Mouse (Mus musculus) hindbrain, embryonic 15.5 days (tissue): ENCODE data around the gene Hamp2. TPM values are rescaled to one million over a fixed set of nuclear protein-coding genes. Genes with fewer than 3 reads are reported as not detected.
"Not testable (repeated sequence)": the region's sequence is repeated elsewhere in the genome, so short reads cannot be mapped to it uniquely, and the experiment has no call there.

Experiments used
- ATAC-seq: fragments of 200-750 bp; cut with Nextera tagmentation; 2 replicates; pipeline ENCODE4 v1.8.0; 2017; ENCODE audit warnings: low read depth, moderate number of reproducible peaks, moderate TSS enrichment; ENCODE audit not compliant: low FRiP score
- H3K27ac ChIP-seq: fragments of 300-500 bp; sonication (generic); replicated peaks from 2 replicates; pipeline ENCODE4 v1.5.1; 2015; ENCODE audit warnings: mild to moderate bottlenecking, inconsistent platforms
- H3K27me3 ChIP-seq: fragments of 300-500 bp; sonication (generic); 2 replicates; pipeline ENCODE4 v1.6.1; 2015; ENCODE audit warnings: control low read depth, inconsistent platforms
- H3K36me3 ChIP-seq: fragments of 300-500 bp; sonication (generic); 2 replicates; pipeline ENCODE4 v1.6.1; 2015; ENCODE audit warnings: control low read depth, inconsistent platforms
- H3K4me1 ChIP-seq: fragments of 300-500 bp; sonication (generic); replicated peaks from 2 replicates; pipeline ENCODE4 v1.6.1; 2015; ENCODE audit warnings: control low read depth, inconsistent platforms
- H3K4me2 ChIP-seq: fragments of 300-500 bp; sonication (generic); 2 replicates; pipeline ENCODE4 v1.6.1; 2015; ENCODE audit warnings: moderate library complexity, mild to moderate bottlenecking, inconsistent platforms
- H3K4me3 ChIP-seq: fragments of 300-500 bp; sonication (generic); 2 replicates; pipeline ENCODE4 v1.5.1; 2015; ENCODE audit warnings: mild to moderate bottlenecking, inconsistent platforms
- H3K9ac ChIP-seq: fragments of 300-500 bp; sonication (generic); 2 replicates; pipeline ENCODE4 v1.6.1; 2015; ENCODE audit warnings: inconsistent platforms
- H3K9me3 ChIP-seq: fragments of 300-500 bp; sonication (generic); 2 replicates; pipeline ENCODE4 v1.6.1; 2016; ENCODE audit warnings: control low read depth, inconsistent platforms
- WGBS: fragments of 180-500 bp; shearing (Covaris S2); methylation state at CpG from one replicate; pipeline ENCODE4 v1.1.7; 2015; 5-methylcytosine and 5-hydroxymethylcytosine counted together
- polyA plus RNA-seq: library from polyadenylated mRNA; unstranded; fragments of >200 nt; fragmentation: Nextera tagmentation; extraction: Ambion mirVana; gene quantifications from 2 replicates; pipeline ENCODE4 v1.2.1, GENCODE M21; 2015

Hamp2 gene
- not detected in 2 replicates for polyA plus RNA-seq

DNA sequence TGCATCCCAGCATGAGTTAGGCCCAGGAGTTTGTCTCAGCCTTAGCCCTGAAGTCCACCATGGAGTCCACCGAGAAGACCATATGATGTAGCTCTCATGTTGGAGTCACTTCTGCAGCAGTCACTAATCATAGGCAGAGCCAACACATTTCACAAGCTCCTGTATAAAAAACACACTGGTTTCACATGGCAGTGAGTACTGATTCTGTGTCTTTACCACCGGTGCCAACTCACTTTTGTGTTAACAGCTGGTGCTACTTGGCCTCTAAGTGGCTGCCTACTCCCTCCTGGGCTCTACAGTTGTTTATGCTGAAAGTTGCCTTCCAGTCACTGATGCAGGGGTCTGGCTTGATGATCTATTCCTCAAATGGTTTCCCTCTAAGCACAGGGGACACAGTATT is at the start of gene Hamp2:
Gene Hamp2 (minus strand): TSS at position 101 of the 400 bp plus-strand sequence.
- H3K4me1 ChIP-seq, H3K27me3 ChIP-seq, ATAC-seq, H3K9me3 ChIP-seq, H3K27ac ChIP-seq, H3K36me3 ChIP-seq, H3K4me3 ChIP-seq, H3K4me2 ChIP-seq, H3K9ac ChIP-seq: not testable (repeated sequence)
- WGBS = 78% methylated on average over 2 of the region's 2 CpGs

DNA sequence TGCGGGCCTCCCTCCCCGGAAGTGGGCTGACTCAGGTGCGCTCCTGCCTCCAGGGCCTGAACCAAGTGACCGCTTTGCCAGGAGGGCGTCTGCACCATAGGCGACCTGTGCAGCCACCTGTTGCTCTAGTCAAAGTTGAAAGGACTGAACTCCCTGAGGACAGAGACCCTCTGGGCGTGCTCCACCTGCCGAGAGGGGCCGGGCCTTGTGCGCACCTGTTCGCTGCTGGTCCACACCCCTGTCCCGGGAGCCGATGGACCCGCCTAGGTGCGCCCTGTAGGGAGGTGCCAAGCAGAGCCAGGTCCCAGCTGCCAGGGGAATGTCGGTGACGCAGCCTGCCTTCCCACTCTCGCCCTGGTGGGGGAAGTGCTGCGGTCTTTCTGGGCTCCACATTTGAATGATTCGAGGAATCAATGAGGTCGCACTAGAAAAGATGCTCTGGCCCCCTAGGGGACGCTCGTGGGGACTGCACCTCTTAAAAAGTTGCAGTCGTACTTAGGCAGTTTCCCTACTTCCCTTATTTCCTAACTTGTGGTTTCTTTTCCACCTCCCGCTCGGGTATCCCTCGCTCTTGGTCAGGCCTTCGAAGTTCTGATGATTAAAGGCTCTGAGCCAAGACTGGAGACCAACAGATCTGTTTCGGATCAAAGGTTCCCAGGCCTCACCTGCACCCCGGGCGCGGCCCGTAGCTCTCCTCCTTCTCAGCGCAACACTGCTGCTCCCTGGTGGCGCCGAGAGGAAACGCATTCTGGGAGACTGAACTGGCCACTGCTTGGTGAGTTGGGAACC is 49.2 kb upstream of the Hamp2 start, which contains the start of gene Fam187b:
Gene Fam187b (plus strand): TSS at position 290 of the 789 bp plus-strand sequence.
- H3K27ac ChIP-seq = peak within 1 kb of the TSS; percentile 65
- peak; percentile 69 for ATAC-seq
- H3K27me3 ChIP-seq = peaks cover 21% of the 10 kb centered on the region
- peak within 1 kb of the TSS; percentile 62 for H3K4me2 ChIP-seq
- WGBS = under 1% methylated on average over 37 of the region's 37 CpGs
- no peaks in the 10 kb centered on the region for H3K36me3 ChIP-seq
- peaks cover 16% of the 10 kb centered on the region for H3K4me1 ChIP-seq
- H3K9ac ChIP-seq = peak within 1 kb of the TSS; percentile 24; the same call in 1 of the 2 replicates
- no peaks in the 10 kb centered on the region for H3K9me3 ChIP-seq
- peak within 1 kb of the TSS; percentile 33 for H3K4me3 ChIP-seq

DNA sequence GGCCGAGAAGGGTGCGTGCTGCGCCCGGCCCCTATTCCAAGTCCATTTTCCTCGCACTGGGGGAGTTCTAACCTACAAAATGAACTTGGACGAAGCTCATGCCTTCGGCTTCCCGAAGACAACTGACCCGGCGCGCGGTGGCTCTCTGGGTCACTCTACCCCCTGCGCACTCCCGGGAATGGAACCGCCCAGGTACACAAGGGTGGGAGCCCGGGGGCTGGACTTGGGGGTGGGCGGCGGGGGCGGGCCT is 48.7 kb upstream of the Hamp2 start, which contains the start of gene Lsr:
Gene Lsr (minus strand): TSS at position 214 of the 250 bp plus-strand sequence.
- WGBS = 1% methylated on average over 19 of the region's 19 CpGs
- Histone ChIP-seq H3K36me3 (no peaks in the 10 kb centered on the region), H3K4me1 (peaks cover 16% of the 10 kb centered on the region), H3K4me3 (peak within 1 kb of the TSS; percentile 33), H3K9me3 (no peaks in the 10 kb centered on the region), H3K9ac (peak within 1 kb of the TSS; percentile 24; the same call in 1 of the 2 replicates), H3K27me3 (peaks cover 21% of the 10 kb centered on the region), H3K27ac (peak within 1 kb of the TSS; percentile 65), H3K4me2 (peak within 1 kb of the TSS; percentile 62)
- peak; percentile 52 for ATAC-seq

DNA sequence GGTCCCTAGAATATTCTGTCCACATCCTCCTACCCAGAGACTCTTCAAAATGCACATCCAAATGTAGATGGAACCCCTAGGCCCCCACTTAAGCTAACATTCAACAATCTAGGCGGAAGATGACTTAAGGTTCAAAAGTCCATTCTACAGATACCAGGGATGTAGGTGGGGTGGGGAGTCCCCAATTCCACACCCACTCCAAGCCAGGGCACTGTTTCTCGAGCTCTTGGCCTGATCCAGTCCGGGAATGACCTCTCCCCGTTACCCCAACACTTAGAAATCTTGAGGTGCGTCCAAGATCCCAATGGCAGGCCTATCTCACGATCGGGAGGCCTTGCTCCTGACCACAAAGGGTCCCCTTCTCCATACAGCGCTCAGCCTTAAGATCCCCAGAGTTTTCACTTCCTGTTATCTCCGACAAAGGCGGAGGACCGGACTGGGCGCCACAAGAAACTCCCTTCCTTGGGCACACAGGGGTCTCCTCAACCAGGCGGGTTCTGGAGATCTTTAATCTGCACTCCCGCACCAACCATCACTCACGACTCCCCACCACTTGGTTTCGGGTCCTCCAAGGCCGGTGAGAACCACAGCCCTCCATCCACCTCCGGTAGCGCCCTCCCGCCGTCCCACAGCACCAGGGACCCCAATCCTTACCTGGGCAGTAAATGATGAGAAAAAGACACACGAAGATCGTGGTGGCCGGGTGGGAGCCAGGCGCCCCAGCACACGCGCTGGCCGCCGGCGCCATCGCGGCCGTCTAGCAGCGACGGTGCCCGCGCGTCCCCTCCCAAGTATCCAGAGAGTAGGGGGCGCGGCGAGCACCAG is 48.2 kb upstream of the Hamp2 start:
- peak overlapping the region; percentile 62 for H3K4me2 ChIP-seq
- peaks cover 21% of the 10 kb centered on the region for H3K27me3 ChIP-seq
- H3K4me3 ChIP-seq = peak overlapping the region; percentile 33
- no peaks in the 10 kb centered on the region for H3K9me3 ChIP-seq
- H3K27ac ChIP-seq = no peak overlapping the region
- peaks cover 16% of the 10 kb centered on the region for H3K4me1 ChIP-seq
- peak overlapping the region; percentile 2; the same call in 1 of the 2 replicates for H3K9ac ChIP-seq
- WGBS = 5% methylated on average over 41 of the region's 41 CpGs
- H3K36me3 ChIP-seq = no peaks in the 10 kb centered on the region
- ATAC-seq = peak; percentile 32; the same call in 1 of the 2 replicates

DNA sequence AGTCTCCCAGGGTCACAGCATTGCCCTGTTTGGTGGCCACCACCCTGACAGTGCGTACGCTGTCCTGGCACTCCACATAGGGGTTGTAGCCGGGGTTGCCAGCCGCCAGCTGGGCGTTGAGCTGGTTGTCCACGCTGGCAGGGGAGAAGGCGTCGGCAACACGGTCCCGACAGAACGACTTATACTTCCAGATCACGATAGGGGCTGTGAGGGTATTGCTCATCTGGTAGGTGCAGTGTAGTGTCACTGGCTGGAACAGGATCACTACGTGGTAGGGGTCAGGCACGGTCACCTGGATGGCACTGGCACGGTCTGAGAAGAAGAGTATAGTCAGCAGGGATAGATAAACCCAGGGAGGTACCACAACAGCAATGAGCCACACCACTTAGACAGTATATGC is 47.4 kb upstream of the Hamp2 start:
- H3K4me3 ChIP-seq = no peak overlapping the region
- 90% methylated on average over 15 of the region's 15 CpGs for WGBS
- H3K4me2 ChIP-seq = peak overlapping the region; percentile 62; the same call in 1 of the 2 replicates
- H3K27ac ChIP-seq = no peak overlapping the region
- H3K36me3 ChIP-seq = no peaks in the 10 kb centered on the region
- peaks cover 16% of the 10 kb centered on the region for H3K4me1 ChIP-seq
- peaks cover 21% of the 10 kb centered on the region for H3K27me3 ChIP-seq
- no peak for ATAC-seq
- no peak overlapping the region for H3K9ac ChIP-seq
- H3K9me3 ChIP-seq = no peaks in the 10 kb centered on the region

DNA sequence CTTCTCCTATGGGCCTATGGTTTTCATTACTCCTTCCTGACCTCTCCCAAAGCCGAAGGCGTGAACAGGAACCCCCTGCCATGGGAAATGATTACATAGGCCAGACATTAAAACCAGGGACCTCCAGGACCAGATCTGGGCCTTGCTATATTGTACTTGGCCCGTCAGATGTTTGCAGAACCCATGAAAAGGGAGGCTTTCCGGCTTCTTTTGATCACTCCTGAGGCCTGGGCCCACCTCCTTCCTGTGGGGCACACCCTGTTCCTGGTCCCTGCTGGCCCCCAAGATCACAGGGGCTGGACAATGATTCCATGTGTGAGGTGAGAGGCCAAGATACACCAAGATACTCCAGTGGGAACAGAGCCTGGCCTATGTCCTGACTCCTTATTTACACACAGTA is 44.7 kb upstream of the Hamp2 start:
- Histone ChIP-seq H3K9ac (no peak overlapping the region), H3K4me3 (no peak overlapping the region), H3K27ac (no peak overlapping the region), H3K27me3 (peaks cover 18% of the 10 kb centered on the region), H3K9me3 (no peaks in the 10 kb centered on the region), H3K4me2 (no peak overlapping the region), H3K4me1 (peaks cover 14% of the 10 kb centered on the region), H3K36me3 (no peaks in the 10 kb centered on the region)
- ATAC-seq = 0 out of 2 replicates have a peak, but pooled peaks have one; percentile 21
- WGBS = 86% methylated on average over 4 of the region's 4 CpGs

DNA sequence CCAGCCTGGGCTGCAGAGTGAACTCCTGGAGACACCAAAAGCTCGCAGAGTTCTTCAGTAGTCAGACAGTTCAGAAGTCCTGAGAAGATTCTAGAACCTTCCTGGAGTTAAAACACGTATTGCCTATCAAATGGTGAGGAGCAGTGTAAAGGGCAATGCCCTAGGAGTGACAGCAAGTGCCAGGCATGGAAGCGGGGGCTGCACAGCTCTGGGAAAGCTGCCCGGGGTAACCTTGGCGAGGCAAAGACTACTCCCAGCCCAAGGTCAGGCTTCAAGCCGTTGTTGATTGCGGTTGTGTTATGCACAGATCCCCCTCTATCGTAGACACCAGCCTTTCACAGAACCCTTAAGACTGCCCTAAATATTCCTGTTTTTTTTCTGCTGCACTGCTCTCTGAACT is 44.1 kb upstream of the Hamp2 start:
- H3K27ac ChIP-seq = no peak overlapping the region
- no peaks in the 10 kb centered on the region for H3K9me3 ChIP-seq
- 93% methylated on average over 8 of the region's 8 CpGs for WGBS
- H3K36me3 ChIP-seq = no peaks in the 10 kb centered on the region
- H3K27me3 ChIP-seq = peaks cover 13% of the 10 kb centered on the region
- H3K4me2 ChIP-seq = no peak overlapping the region
- ATAC-seq = no peak
- H3K4me3 ChIP-seq = no peak overlapping the region
- peaks cover 8% of the 10 kb centered on the region for H3K4me1 ChIP-seq
- H3K9ac ChIP-seq = no peak overlapping the region

DNA sequence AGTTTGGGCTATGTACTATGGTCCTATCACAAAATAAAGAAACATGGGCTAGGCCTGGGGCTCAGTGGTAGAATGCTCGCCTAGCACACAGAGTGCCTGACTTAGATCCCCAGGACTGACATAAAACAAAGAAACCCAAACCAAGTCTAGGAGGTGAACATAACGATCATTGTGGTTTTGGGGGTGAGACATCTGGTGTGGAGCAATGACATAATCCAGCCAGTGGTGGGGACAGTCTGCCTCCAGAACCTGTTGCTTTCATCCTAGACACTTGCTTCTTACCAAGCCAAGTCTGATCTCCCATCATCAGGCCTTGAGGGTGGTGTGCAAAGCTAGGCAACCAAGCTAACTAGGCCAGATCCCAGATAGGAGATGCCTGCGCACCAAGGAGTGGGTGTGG is 42.2 kb upstream of the Hamp2 start:
- H3K27me3 ChIP-seq = 0 out of 2 replicates have a peak, but pooled peaks cover under 1% of the 10 kb centered on the region
- no peak overlapping the region for H3K4me2 ChIP-seq
- H3K36me3 ChIP-seq = no peaks in the 10 kb centered on the region
- WGBS = 97% methylated on average over 3 of the region's 3 CpGs
- H3K4me1 ChIP-seq = no peaks in the 10 kb centered on the region
- no peaks in the 10 kb centered on the region for H3K9me3 ChIP-seq
- ATAC-seq = no peak
- H3K4me3 ChIP-seq = no peak overlapping the region
- H3K27ac ChIP-seq = no peak overlapping the region
- H3K9ac ChIP-seq = no peak overlapping the region

DNA sequence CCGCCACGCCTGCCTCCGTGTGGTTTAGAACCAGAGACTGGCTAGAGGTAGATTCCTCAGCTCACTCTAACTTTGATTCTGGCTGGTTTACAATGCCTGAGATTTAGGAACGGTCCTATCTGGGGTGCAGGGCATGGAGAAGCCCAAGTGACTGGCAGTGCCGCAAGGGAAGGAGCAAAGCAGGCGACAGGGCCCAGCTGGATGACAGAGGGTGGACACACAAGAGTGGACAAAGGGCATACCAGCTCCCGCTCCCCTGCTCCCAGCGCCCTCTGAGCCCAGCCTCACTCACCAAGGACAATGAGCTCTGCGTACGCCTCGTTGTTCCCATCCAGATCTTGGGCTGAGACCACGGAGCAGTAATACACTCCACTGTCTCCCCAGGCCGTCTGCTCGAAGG is 41.2 kb upstream of the Hamp2 start:
- Histone ChIP-seq H3K4me1 (no peaks in the 10 kb centered on the region), H3K4me3 (no peak overlapping the region), H3K36me3 (no peaks in the 10 kb centered on the region), H3K9me3 (no peaks in the 10 kb centered on the region), H3K4me2 (no peak overlapping the region), H3K27me3 (no peaks in the 10 kb centered on the region), H3K9ac (no peak overlapping the region), H3K27ac (no peak overlapping the region)
- WGBS = 53% methylated on average over 14 of the region's 14 CpGs
- ATAC-seq = no peak

DNA sequence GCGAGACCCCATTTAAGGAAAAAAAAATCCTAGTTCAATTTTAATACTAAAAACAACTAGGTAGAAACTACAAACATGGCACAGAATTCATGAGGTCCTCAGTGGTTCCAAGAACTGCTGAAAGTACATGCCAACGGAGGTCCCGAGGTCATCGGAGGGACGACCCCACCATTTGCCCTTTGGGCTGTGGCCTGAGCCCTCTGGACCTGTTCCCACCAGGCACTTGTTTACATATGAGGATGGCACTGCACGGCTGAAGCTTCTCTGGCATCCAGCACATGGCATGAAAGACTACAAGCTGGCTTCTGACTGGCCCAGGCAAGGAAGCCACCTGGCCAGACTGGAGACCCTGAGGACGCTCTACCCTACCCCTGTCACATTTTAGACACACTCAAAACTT is 39.9 kb upstream of the Hamp2 start:
- no peaks in the 10 kb centered on the region for H3K9me3 ChIP-seq
- H3K9ac ChIP-seq = no peak overlapping the region
- H3K27ac ChIP-seq = no peak overlapping the region
- H3K4me1 ChIP-seq = 0 out of 2 replicates have a peak, but pooled peaks cover 7% of the 10 kb centered on the region
- no peak overlapping the region for H3K4me2 ChIP-seq
- H3K27me3 ChIP-seq = no peaks in the 10 kb centered on the region
- no peak overlapping the region for H3K4me3 ChIP-seq
- WGBS = 89% methylated on average over 7 of the region's 7 CpGs
- no peaks in the 10 kb centered on the region for H3K36me3 ChIP-seq
- no peak for ATAC-seq

DNA sequence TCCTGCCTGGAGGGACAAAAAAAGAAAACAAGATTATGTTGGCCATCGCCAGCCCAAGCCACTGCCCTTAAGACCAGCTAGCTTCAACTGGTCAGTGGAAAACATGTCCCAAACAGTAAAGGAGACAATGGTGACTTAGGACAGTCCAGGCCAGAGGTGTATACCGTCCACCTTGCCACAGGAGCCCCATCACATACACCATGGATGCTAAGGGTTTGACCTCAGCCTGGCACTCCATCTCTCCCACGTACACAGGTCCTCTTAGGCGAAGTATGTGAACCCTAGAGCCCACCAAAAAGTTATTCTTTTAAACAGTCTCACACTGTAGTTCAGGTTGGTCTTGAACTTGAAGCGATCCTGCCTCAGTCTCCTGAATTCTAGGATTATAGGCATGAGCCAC is 38.4 kb upstream of the Hamp2 start:
- WGBS = 95% methylated on average over 5 of the region's 5 CpGs
- Histone ChIP-seq H3K27ac (no peak overlapping the region), H3K4me3 (no peak overlapping the region), H3K4me1 (peaks cover 16% of the 10 kb centered on the region), H3K9me3 (no peaks in the 10 kb centered on the region), H3K4me2 (no peak overlapping the region), H3K27me3 (no peaks in the 10 kb centered on the region), H3K9ac (no peak overlapping the region), H3K36me3 (no peaks in the 10 kb centered on the region)
- ATAC-seq = no peak

DNA sequence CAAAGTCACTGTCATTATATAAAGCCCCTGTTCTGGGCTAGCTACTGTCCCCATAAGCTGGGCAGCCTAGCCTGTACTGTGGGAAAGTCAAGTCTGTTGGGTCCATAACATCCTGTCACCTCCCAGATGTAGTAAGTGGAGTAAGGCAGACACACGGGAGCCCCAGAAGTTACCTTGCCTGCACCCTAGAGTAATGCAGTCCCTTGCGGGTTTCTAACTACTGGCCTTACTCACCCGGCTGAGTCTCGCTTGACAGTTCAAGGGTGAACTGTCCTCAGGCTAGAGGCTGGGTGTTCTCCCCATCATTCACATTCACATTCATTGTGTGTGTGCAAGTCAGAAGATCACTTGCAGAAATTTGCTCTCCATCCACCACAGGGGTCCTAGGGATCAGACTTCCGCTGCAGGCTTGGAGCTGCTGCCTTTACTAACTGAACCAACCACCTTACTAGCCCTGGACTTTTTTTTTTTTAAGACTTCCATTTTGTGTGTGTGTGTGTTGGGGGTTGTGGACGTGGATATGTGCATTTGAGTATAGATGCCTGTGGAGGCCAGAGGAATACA is 35.4 kb upstream of the Hamp2 start:
- peaks cover 27% of the 10 kb centered on the region for H3K4me1 ChIP-seq
- no peak overlapping the region for H3K27ac ChIP-seq
- 90% methylated on average over 6 of the region's 6 CpGs for WGBS
- no peak overlapping the region for H3K4me2 ChIP-seq
- H3K27me3 ChIP-seq = no peaks in the 10 kb centered on the region
- H3K4me3 ChIP-seq = no peak overlapping the region
- H3K9ac ChIP-seq = no peak overlapping the region
- no peaks in the 10 kb centered on the region for H3K9me3 ChIP-seq
- no peak for ATAC-seq
- no peaks in the 10 kb centered on the region for H3K36me3 ChIP-seq
